Mouse (Mus musculus) megakaryocyte progenitor cell, adult 5-6 weeks (primary cell): ENCODE measurements around the gene Rnf150. TPM values are rescaled to one million over a fixed set of nuclear protein-coding genes. Genes with fewer than 3 reads are reported as not detected.
A peak's percentile ranks its signal among the peaks of the same experiment; 100 is the strongest.

Source experiments
- ATAC-seq: replicated peaks from 2 replicates; pipeline ENCODE4 v1.8.0; 2016; ENCODE audit warnings: mild to moderate bottlenecking, moderate TSS enrichment, inconsistent platforms; ENCODE audit not compliant: poor library complexity
- total RNA-seq, 2 experiments: library from RNA; stranded (forward) in 1 of 2; stranded (reverse) in 1 of 2; fragments of 157-497, 149-512 nt in 1 of 2; fragments of 200-1000 nt in 1 of 2; gene quantifications; 2 replicates each; pipeline versions ENCODE4 v1.2.3 to v1.2.4; 2015 to 2017

Gene Rnf150
- total RNA-seq, 2 experiments from 2014 or later = 0.21 to 0.99 TPM

DNA sequence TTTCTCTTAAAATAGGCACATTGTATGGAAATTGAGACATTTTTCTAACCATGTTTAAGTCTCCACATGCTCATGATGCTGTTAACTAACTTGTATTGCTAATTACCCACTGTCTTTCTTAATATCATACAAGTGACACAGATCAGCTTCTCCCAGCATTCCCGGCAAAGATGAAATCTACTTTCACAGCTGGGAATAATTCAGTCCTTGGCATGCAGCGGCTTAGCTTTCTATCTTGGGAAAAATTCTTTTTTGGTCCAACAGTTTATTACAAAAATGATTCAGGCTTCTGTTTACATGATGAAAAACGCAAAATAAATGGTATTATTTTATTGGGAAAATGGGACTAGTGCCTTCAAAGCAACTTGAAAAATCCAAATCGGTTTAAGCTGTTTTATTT is 73.7 kb downstream of the Rnf150 start:
- no peak for ATAC-seq

DNA sequence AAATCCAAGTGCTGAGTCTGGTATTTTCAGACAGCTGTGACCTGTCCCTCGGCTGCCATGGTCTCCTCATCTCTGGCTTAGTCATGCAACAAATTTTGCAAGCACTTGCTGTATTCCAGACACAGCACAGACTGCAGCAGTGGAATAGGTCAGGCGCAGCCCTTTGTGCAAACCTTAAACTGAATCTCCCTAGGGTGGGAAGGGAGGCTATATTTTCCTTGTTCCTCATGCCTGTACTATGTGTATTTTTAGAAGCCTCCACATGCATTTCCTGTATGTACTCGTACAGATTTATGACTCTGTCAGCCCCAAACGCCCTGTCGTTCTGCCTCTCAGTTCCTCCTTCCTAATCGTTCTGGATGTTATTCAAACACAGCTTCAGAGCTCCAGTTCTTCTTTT is 76.8 kb downstream of the Rnf150 start:
- ATAC-seq = peak; percentile 95

DNA sequence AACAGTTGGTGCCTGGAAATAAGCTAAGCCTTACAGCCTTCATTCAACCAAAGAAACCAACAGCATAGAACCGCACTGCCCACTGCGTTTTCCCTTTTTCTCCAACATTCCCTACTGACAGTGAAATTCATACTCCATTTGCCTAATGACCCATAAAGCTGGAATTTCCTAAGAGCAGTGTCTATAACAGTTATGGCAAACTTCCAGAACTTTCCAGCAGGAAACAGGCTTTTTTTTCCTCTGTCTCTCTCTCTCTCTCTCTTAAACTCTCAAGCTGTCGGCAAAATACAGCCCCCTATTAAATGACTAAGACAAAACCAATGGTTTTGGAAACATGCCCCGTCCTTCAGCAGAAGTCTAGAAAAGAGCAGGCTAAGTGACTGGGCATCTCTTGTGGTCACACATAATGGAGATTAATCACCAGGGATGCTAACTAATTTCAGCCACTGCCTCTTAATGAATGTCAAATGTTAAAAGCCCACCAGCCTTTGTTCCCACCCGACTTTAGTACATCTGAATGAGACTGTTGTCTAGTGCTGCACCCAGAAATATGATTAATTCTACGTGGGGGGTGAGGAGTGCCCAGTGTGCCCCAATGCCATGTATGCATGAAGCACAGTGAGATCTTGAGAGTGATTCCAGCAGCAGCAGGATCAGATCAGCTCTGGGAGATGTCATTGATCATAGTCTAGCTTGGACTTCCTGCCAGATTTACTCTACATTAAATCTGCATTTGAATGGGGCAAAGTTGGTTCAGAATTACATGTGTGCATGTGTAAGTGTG is 80.3 kb downstream of the Rnf150 start:
- ATAC-seq = no peak

DNA sequence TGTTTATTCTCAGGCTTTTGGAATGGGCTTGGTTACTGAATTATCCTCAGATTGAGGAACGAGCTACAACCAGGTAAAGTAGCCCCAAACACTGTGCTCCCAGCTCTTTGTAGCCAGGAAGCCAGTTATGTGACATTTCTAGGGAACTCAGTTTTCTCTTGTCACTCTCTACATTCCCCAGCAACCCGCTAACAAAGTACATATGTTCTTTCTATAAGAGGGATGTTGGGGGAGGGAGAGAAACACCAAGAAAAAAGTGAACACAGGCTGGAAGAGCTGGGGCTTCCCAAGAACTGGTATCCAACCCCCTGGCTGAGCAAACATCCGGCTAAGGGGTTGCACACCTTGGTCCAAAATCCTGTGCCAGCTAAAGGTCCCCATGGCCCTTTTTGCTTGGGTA is 82.7 kb downstream of the Rnf150 start:
- ATAC-seq = no peak

DNA sequence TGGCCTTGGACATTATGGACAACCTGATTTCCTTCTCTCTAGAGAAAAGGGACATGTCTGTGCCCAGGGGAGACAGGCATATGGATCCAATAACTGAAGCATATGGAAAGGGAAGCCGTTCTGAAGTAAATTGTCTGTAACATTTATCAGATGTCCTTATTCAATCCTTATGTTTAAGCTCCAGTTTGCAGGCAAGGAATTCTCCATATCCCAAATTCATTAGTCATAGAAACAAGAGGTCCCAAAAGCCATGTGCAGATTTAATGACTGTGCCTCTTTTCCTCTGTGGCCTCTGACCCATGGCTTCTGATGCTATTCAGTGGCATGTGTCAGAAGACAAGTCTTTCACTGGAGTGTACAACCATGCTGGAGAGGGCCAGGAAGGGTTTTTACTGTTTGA is 83.5 kb downstream of the Rnf150 start:
- no peak for ATAC-seq

DNA sequence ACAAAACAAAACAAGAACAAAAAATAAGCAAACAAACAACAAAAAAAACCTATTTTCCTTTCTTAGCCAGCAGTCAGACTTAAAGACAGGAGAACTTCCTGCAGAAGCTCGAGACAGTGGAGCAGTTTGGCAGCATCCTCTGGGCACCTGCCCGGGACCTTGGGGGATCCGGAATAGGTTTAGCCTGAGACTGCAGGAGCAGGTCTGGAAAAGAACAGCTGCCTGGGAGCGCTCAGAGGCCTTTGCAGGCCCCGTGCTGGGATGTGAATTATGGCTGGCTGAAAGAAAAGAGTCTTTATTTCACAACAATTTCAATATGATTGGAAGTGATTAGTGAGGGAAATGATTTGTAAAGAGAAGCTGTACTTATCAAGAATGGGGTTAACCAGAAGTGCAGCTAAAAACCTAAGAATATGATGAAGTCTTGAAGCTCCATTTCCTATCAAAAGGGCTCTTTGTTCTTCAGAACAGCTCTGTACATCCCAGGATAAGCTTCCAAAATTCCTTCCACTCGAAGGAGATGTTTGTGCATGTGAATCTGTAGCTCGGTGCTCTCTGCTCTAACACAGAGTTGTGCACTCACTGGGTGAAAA is 92.1 kb downstream of the Rnf150 start:
- ATAC-seq = no peak

DNA sequence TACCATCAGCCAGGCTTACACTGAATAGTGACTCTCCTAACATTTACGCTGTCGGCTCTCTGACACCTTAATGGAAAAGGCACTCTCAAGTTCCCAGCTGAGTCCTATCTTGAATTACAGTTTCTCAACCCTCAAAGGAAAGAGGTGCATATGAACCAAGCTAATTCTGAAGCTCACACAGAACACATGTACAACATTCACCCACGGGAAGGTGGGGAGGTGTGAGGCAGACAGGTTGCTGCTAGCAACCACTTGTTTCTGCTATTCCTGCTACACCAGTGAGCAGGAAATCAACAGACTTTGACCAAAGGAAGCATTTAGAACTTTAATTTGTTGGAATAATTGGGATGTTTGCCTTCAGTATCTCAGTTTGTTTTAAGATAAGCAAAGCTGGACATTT is 96.3 kb downstream of the Rnf150 start:
- ATAC-seq = no peak

DNA sequence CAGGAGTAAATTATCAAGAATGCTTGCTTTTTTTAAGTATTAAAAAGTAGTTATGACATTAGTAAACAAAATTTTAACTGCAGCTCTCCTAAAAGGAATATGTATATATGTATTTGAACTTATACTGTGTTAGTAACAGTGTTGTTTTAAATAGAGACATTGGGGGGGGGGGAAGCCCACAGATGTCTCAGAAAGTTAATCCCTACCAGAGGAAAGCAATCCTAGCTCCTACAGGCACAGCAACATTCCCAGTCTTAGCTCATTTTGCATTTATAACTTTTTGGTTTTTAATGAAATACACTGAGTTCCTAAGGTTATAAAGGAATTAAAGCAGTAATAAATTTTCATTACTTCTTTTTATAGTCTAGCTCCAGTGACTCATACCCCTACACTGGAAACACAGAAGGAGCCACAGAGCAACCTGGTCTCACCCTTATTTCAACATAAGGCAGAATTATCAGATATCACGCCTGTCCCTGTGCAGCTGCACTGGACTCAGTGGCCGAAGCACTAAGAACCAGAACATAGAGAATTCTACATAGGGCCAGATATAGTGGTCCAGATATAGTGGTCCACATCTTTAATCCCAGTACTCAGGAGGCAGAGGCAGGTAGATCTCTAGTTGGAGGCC is 96.9 kb downstream of the Rnf150 start:
- ATAC-seq = no peak

DNA sequence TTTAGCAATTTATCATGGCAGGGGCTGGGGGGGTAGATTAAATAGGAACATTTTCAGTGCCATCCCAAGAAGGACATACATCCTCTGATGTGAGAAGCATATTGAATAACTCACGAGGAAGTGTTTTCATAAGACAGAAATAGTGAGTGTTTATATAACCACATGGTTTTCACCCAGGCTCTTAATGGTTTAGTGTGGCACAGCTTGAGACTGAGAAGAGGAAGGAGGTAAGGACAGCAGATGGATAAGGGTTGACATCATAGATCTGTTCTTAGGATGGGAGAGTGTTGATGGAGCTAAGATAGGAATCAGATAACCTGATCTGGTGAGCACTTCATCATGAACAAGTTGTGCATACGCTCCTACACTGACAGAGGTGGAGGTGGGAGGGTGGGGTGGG is 101.4 kb downstream of the Rnf150 start:
- 0 out of 2 replicates have a peak, but pooled peaks have one; percentile 20 for ATAC-seq

DNA sequence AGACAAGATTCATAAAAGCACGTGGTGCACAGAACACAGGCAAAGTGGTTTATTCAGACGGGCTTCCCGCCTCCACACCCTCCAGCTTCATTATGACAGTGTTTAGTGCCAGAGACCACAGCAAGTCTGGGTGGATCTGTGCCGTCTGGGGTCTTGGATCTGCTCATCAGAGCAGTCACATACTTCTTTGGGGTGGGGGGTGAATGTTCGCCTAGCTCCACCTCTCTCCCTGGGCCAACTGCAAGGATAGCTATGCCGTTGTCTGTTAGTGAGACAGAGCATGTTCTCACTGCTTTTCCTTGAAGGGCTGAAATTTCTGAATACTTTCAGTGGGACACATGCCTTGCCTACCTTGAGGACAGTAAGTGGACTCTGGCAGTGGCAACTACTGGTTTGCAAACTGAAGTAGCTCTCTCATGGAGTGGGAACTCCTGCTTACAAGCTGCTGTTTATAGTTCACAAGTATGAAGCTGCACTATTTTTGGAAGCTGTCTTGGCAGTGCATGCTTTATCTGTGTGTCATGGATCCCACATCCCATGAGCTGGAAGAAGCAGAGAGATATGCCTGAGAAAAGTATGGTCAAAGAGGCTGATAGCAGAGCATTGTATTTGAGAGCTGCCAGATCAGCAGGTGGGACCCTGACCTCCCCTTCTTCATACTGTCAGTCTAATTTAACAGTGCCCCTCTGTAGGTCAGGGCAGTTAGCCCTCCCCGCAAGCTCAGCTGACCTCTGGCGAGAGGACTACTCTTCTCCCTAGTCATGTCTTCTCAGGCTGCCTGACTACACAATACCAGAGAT is 104.9 kb downstream of the Rnf150 start:
- no peak for ATAC-seq

DNA sequence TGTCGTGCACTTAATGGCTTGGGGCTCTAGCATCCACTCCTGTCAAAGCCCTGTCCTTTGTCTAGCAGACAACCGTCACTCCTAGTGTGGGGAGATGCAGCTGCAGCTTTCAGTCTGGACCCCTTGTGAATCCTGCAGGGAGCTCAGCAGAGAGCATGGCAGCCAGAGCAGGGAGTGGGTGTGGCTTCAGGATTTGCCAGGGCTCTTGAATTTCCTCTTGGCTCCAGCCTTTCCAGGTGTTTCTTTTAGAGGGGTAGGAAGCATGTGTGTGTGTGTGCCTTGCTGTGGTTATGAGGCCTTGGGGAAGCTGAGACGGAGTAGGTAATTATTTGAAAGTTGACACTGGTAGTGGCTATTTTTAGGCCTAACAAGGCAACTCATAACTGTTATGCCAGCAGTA is 106.8 kb downstream of the Rnf150 start:
- no peak for ATAC-seq

DNA sequence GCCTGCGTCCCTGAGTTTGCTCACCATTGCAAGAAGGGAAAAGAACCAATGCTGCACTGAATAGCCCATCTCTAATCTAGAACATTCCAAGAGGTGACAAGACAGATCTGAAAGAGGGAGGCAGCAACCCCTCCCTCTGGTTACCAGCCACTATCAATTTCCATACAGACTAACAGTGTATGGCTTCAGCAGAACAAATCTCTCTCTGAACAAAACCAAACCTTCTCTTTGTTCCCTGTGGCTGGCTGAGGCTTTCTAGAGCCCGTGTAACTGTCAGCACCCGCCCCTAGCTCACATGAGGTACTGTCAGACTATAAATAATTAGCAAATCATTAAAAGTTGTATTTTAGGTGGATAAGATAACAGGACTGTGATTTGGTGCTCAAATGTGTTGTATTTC is 109.7 kb downstream of the Rnf150 start:
- no peak for ATAC-seq

DNA sequence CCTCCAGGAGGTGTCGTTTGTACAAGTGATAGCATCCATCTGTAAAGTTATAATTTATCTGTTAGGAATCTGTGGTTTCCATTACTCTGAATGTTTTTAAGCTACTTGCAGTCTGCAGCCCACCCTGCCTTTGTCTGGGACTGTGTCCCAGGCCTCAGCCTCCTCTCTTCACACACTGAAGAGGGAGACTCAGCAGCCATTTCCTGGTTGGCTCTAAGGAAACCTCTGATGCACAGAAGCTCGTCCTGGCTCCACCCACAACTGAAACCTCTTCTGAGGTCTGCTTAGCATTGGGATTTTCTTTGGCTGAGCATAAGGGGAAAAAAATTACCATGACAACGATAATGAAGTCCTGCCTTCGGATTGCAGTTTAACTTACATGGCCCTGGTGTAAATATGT is 110.2 kb downstream of the Rnf150 start:
- ATAC-seq = no peak

DNA sequence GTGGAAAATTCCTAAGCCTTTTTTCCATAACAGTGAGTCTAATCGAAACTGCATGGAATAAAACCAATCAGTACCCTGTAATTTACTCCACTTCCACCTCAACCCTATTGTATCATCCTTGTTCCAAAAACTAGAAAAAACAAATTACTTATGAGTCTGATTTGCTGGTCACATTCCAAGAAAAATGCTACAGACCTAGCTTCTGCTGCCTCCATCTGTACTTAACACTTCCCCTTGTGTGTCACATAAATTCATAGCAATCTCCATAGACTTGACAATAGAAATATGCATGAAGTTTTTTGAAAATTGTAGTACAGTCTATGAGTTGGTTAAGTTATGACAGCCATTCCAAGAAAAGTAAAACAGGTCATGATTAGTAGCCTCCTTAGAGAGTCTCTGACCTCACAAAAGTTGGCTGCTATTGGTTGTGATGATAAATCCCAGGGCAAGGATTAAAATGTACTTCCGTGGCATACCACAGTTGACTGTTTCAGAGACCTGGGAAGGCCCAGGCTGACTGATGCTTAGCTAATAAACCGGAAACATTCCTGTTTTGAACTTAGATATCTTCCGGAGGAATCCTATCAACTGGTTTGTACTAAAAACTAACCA is 118.2 kb downstream of the Rnf150 start:
- no peak for ATAC-seq

DNA sequence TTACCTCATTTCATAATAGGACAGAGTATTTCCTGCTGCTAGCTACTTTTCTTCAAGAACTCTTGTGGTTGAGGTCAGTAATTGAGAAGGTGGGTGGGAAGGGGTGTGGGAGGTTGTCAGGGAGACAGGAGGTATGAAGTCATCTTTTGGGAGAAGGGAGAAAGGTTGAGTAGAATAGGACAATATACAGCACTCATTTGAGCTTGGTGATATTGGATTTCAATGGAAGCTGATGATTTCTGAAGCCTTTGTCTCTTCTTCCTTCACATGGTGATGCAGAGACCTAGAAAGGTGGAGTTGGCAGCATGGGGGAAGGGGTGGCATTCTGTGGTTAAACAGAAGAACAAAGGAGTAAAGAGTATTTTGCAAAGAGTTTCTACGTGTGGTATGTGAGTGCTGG is 119.7 kb downstream of the Rnf150 start:
- ATAC-seq = no peak

DNA sequence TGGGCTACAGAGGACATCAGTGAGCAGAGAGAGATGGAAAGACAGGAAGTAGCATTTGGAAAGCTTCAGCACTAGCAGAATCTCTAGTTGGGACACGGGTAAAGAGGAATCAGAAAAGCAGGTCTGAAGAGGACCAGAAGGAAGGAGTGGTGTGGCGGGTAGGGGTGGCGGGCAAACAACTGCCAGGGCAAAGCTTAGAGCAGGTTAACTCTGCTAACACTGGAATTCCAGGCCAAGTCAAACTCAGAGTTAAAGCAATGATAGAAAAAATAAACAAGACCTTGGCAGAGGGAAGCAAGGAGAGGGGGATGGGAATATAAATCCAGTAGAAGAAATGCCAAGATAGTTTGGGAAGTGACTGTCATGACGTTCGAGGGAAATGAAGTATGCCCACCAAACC is 120.1 kb downstream of the Rnf150 start:
- no peak for ATAC-seq

DNA sequence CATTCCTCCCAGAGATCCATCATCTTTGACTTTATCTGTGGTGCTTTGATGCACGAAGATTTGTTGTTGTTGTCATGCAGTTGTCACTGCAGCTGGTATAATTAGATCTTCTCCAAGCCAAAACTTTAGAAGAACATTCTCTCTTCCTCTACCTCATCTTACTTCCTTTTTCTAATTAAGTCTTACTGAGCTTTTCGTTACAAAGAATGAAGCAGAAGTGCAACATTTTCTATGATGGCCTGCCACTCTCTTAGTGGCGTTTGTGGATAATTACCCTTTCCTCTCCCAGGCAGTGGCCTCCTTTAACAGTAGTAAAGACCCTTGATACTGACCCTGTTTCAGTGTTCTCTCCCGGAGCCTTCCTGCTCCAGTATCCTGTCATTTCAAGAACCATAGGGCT is 128.9 kb downstream of the Rnf150 start:
- peak; percentile 42; the same call in 1 of the 2 replicates for ATAC-seq

DNA sequence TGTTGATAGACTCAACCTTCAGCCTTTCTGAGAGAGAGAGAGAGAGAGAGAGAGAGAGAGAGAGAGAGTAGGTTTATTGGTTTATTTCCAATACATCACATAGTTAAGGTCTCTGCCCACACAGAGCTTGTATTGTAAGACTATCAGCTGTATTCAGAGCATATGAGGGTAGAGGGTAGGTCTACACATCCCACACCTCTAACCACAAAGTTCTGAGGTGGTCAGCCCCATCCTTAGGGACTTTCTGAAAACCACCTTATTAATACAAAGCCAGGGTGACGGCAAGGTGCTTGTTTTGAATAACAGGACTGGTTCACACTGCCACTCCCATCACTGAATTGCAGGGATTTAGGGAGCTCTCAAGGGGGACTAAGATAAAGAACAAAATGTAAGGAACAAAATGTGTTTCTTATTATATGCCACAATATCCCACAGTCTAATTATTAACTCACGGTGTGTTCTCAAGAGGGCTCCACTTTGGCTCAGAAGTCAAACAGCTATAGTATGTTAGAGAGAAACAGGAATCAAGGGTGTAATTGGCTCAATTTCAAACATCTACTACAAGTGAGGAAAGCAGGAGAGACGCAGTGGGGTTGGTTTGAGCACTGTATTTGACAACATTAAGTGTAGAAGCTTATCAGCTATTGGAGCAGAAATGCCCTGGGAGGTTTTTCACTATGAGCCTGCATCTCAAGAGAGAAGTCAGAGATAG is 132.7 kb downstream of the Rnf150 start:
- no peak for ATAC-seq

DNA sequence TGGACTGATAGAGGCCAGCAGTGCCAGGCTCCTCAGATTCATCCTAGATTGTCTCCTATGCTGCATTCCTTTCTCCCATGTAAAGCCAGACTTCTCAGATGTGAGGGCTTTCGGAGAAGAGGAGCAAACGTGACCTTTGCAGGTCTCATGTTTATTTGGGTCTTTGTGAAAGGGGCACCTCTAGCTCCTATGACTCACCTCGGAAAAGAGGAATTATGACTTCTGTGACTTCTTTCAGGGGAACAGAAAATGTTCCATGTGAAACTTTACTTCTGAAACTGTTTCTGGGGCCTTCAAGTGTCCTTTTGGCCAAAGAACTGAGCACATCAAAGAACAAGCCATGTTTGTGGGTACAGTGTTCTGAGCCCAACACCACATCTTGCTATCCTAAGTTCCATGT is 133.7 kb downstream of the Rnf150 start:
- peak; percentile 57 for ATAC-seq

DNA sequence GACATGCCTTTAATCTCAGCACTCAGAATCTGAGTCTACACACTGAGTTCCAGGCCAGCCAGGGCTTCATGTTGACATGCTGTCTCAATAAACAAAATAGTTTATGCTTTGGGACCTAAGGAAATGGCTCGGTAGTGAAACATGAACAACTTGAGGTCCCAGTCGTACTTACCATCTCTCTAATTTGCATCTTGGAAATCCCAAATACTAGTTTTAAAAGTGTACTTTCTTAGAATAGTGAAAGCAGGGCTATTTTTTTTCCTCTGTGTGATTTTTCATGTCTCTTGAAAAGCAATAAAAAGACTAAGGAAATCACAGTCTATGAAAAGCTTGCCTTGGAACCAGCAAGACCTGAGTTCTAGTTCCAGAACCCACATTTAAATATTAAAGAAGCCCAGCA is 135.6 kb downstream of the Rnf150 start:
- ATAC-seq = no peak
